Mouse (Mus musculus) Muller cell, postnatal 12 days (primary cell): ENCODE measurements at regions not wholly inside any gene's neighbourhood (a gene's known extent, or its start where the extent isn't known, plus 50 kb on each side); places are given as distances from the start of the nearest gene placed in this dataset.

Experiments
- DNase-seq: peaks from one replicate; pipeline ENCODE4 v3.0.0-alpha.2; 2015; ENCODE audit errors: inconsistent ontology term

DNA sequence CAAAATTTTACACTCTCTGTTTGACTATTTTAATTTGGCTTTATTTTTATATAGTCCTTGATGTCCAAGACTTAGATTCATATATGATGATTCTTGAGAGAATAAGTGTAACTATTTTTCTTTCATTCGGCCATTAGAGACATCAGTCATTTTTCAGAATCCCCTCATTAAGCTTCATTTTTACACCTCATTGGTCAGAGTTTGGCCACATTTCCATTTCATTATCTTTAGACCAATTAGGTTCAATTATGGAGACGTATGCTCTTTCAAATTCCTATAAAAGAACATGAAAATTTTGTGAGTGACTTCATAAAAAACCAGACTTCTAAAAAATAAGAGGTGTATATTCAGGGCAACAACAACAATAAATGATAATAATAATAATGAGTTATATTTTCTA is 1172.0 kb upstream of the Lrrn3 start:
- peak; percentile 13 for DNase-seq
